Mouse (Mus musculus) neural tube, embryonic 13.5 days (tissue): Measurements from ENCODE around the gene App. TPM values are rescaled to one million over a fixed set of nuclear protein-coding genes. Genes with fewer than 3 reads are reported as not detected.
A peak's percentile ranks its signal among the peaks of the same experiment; 100 is the strongest.

Experiments used
- ATAC-seq: fragments of 200-750 bp; cut with Nextera tagmentation; 2 replicates; pipeline ENCODE4 v1.8.0; 2017; ENCODE audit warnings: low read depth, mild to moderate bottlenecking, moderate TSS enrichment, moderate library complexity
- H3K27ac ChIP-seq: fragments of 300-500 bp; sonication (generic); replicated peaks from 2 replicates; pipeline ENCODE4 v1.5.1; 2015; ENCODE audit warnings: moderate library complexity, mild to moderate bottlenecking, inconsistent platforms
- H3K27me3 ChIP-seq: fragments of 300-500 bp; sonication (generic); 2 replicates; pipeline ENCODE4 v1.6.1; 2015; ENCODE audit warnings: mild to moderate bottlenecking, inconsistent platforms
- H3K36me3 ChIP-seq: fragments of 300-500 bp; sonication (generic); 2 replicates; pipeline ENCODE4 v1.6.1; 2015; ENCODE audit warnings: mild to moderate bottlenecking, inconsistent platforms
- H3K4me1 ChIP-seq: fragments of 300-500 bp; sonication (generic); replicated peaks from 2 replicates; pipeline ENCODE4 v1.6.1; 2015; ENCODE audit warnings: inconsistent platforms
- H3K4me2 ChIP-seq: fragments of 300-500 bp; sonication (generic); 2 replicates; pipeline ENCODE4 v1.6.1; 2015; ENCODE audit warnings: inconsistent platforms, mild to moderate bottlenecking, moderate library complexity
- H3K4me3 ChIP-seq: fragments of 300-500 bp; sonication (generic); 2 replicates; pipeline ENCODE4 v1.5.1; 2015; ENCODE audit warnings: mild to moderate bottlenecking, inconsistent platforms
- H3K9ac ChIP-seq: fragments of 300-500 bp; sonication (generic); 2 replicates; pipeline ENCODE4 v1.6.1; 2015; ENCODE audit warnings: moderate library complexity, mild to moderate bottlenecking, inconsistent platforms
- H3K9me3 ChIP-seq: fragments of 300-500 bp; sonication (generic); 2 replicates; pipeline ENCODE4 v1.6.1; 2016; ENCODE audit warnings: inconsistent platforms
- WGBS: fragments of 180-500 bp; shearing (Covaris S2); methylation state at CpG from one replicate; pipeline ENCODE4 v1.1.7; 2015; 5-methylcytosine and 5-hydroxymethylcytosine counted together
- polyA plus RNA-seq: library from polyadenylated mRNA; unstranded; fragments of >200 nt; fragmentation: Nextera tagmentation; extraction: Ambion mirVana; gene quantifications from 2 replicates; pipeline ENCODE4 v1.2.1, GENCODE M21; 2015

Gene App
- polyA plus RNA-seq, 1 experiment from 2014 or later: 388 TPM

- H3K4me3 ChIP-seq: no peak overlapping the region
- no peak overlapping the region for H3K27ac ChIP-seq
- 95% methylated on average over 1 of the region's 1 CpGs for WGBS
- no peak overlapping the region for H3K4me2 ChIP-seq
- H3K36me3 ChIP-seq: peaks cover 13% of the 10 kb centered on the region
- ATAC-seq: no peak
- no peak overlapping the region for H3K9ac ChIP-seq
- H3K4me1 ChIP-seq: peaks cover 30% of the 10 kb centered on the region
- H3K9me3 ChIP-seq: no peaks in the 10 kb centered on the region
- H3K27me3 ChIP-seq: no peaks in the 10 kb centered on the region
Measured at GRCm38 (mm10) chr16:85114742-85115141, 58.8 kb downstream of the App start.

GRCm38 (mm10) chr16:85113941-85114340 is 59.6 kb downstream of the App start:
- no peak for ATAC-seq
- no peaks in the 10 kb centered on the region for H3K9me3 ChIP-seq
- H3K36me3 ChIP-seq: peaks cover 5% of the 10 kb centered on the region
- no peaks in the 10 kb centered on the region for H3K27me3 ChIP-seq
- H3K4me2 ChIP-seq: no peak overlapping the region
- H3K4me1 ChIP-seq: peaks cover 32% of the 10 kb centered on the region
- WGBS: 93% methylated on average over 2 of the region's 2 CpGs
- no peak overlapping the region for H3K4me3 ChIP-seq
- H3K27ac ChIP-seq: no peak overlapping the region
- H3K9ac ChIP-seq: no peak overlapping the region

GRCm38 (mm10) chr16:85112254-85112653 is 61.3 kb downstream of the App start:
- Histone ChIP-seq H3K9me3 (no peaks in the 10 kb centered on the region), H3K4me1 (peaks cover 36% of the 10 kb centered on the region), H3K4me2 (no peak overlapping the region), H3K36me3 (no peaks in the 10 kb centered on the region), H3K27ac (no peak overlapping the region), H3K27me3 (no peaks in the 10 kb centered on the region), H3K4me3 (no peak overlapping the region), H3K9ac (no peak overlapping the region)
- WGBS: 71% methylated on average over 2 of the region's 2 CpGs
- no peak for ATAC-seq

- H3K36me3 ChIP-seq: no peaks in the 10 kb centered on the region
- WGBS: 47% methylated on average over 13 of the region's 13 CpGs
- H3K9me3 ChIP-seq: no peaks in the 10 kb centered on the region
- no peak overlapping the region for H3K4me3 ChIP-seq
- H3K4me2 ChIP-seq: 0 out of 2 replicates have a peak overlapping the region, but pooled peaks have one; percentile 2
- H3K9ac ChIP-seq: no peak overlapping the region
- peak; percentile 42; the same call in 1 of the 2 replicates for ATAC-seq
- H3K27ac ChIP-seq: peak overlapping the region; percentile 69
- peaks cover 51% of the 10 kb centered on the region for H3K4me1 ChIP-seq
- no peaks in the 10 kb centered on the region for H3K27me3 ChIP-seq
Measured at GRCm38 (mm10) chr16:85110428-85110827, 63.1 kb downstream of the App start.

GRCm38 (mm10) chr16:85108486-85108885 is 65.1 kb downstream of the App start:
- H3K27me3 ChIP-seq: no peaks in the 10 kb centered on the region
- H3K4me1 ChIP-seq: peaks cover 58% of the 10 kb centered on the region
- 81% methylated on average over 7 of the region's 7 CpGs for WGBS
- H3K27ac ChIP-seq: no peak overlapping the region
- no peak for ATAC-seq
- H3K36me3 ChIP-seq: no peaks in the 10 kb centered on the region
- no peak overlapping the region for H3K9ac ChIP-seq
- no peaks in the 10 kb centered on the region for H3K9me3 ChIP-seq
- H3K4me3 ChIP-seq: no peak overlapping the region
- H3K4me2 ChIP-seq: no peak overlapping the region

GRCm38 (mm10) chr16:85106644-85107323 is 66.8 kb downstream of the App start:
- Histone ChIP-seq H3K4me3 (no peak overlapping the region), H3K9me3 (no peaks in the 10 kb centered on the region), H3K27ac (peak overlapping the region; percentile 72), H3K4me2 (peak overlapping the region; percentile 23), H3K36me3 (peaks cover 11% of the 10 kb centered on the region; the same call in 1 of the 2 replicates), H3K9ac (0 out of 2 replicates have a peak overlapping the region, but pooled peaks have one; percentile 17), H3K27me3 (no peaks in the 10 kb centered on the region), H3K4me1 (peaks cover 59% of the 10 kb centered on the region)
- WGBS: 27% methylated on average over 9 of the region's 9 CpGs
- ATAC-seq: peak; percentile 68

- WGBS: 54% methylated on average over 4 of the region's 4 CpGs
- H3K4me1 ChIP-seq: peaks cover 58% of the 10 kb centered on the region
Measured at GRCm38 (mm10) chr16:85105603-85106002, 68.0 kb downstream of the App start.

GRCm38 (mm10) chr16:85103116-85103787 is 70.3 kb downstream of the App start:
- no peak for ATAC-seq
- no peaks in the 10 kb centered on the region for H3K27me3 ChIP-seq
- H3K4me2 ChIP-seq: no peak overlapping the region
- H3K36me3 ChIP-seq: peaks cover 21% of the 10 kb centered on the region; the same call in 1 of the 2 replicates
- WGBS: 87% methylated on average over 13 of the region's 13 CpGs
- no peak overlapping the region for H3K4me3 ChIP-seq
- no peak overlapping the region; the same call in 1 of the 2 replicates for H3K27ac ChIP-seq
- peaks cover 52% of the 10 kb centered on the region for H3K4me1 ChIP-seq
- H3K9ac ChIP-seq: no peak overlapping the region
- H3K9me3 ChIP-seq: no peaks in the 10 kb centered on the region

More at GRCm38 (mm10) chr16:85105603-85106002, 68.0 kb downstream of the App start:
- Histone ChIP-seq H3K9me3 (no peaks in the 10 kb centered on the region), H3K27ac (no peak overlapping the region; the same call in 1 of the 2 replicates), H3K4me3 (no peak overlapping the region), H3K27me3 (no peaks in the 10 kb centered on the region), H3K4me2 (no peak overlapping the region), H3K9ac (no peak overlapping the region), H3K36me3 (peaks cover 16% of the 10 kb centered on the region; the same call in 1 of the 2 replicates)
- ATAC-seq: no peak

GRCm38 (mm10) chr16:85101544-85101943 is 72.0 kb downstream of the App start:
- no peak for ATAC-seq
- H3K9ac ChIP-seq: no peak overlapping the region
- peaks cover 28% of the 10 kb centered on the region for H3K36me3 ChIP-seq
- H3K27me3 ChIP-seq: no peaks in the 10 kb centered on the region
- no peak overlapping the region for H3K4me2 ChIP-seq
- no peak overlapping the region for H3K4me3 ChIP-seq
- no peak overlapping the region for H3K27ac ChIP-seq
- peaks cover 47% of the 10 kb centered on the region for H3K4me1 ChIP-seq
- no peaks in the 10 kb centered on the region for H3K9me3 ChIP-seq
- 89% methylated on average over 3 of the region's 3 CpGs for WGBS

GRCm38 (mm10) chr16:85100806-85101205 is 72.8 kb downstream of the App start:
- H3K4me3 ChIP-seq: no peak overlapping the region
- peaks cover 28% of the 10 kb centered on the region for H3K36me3 ChIP-seq
- H3K27ac ChIP-seq: no peak overlapping the region; the same call in 1 of the 2 replicates
- ATAC-seq: no peak
- no peak overlapping the region for H3K4me2 ChIP-seq
- H3K4me1 ChIP-seq: peaks cover 47% of the 10 kb centered on the region
- H3K9ac ChIP-seq: no peak overlapping the region
- H3K9me3 ChIP-seq: no peaks in the 10 kb centered on the region
- H3K27me3 ChIP-seq: no peaks in the 10 kb centered on the region
- 27% methylated on average over 3 of the region's 3 CpGs for WGBS

- Histone ChIP-seq H3K9ac (no peak overlapping the region), H3K27ac (no peak overlapping the region), H3K4me3 (no peak overlapping the region), H3K4me1 (peaks cover 47% of the 10 kb centered on the region), H3K27me3 (no peaks in the 10 kb centered on the region), H3K36me3 (peaks cover 28% of the 10 kb centered on the region), H3K9me3 (no peaks in the 10 kb centered on the region), H3K4me2 (no peak overlapping the region)
- ATAC-seq: no peak
- WGBS: 69% methylated on average over 7 of the region's 7 CpGs
Measured at GRCm38 (mm10) chr16:85099487-85099886, 74.1 kb downstream of the App start.

GRCm38 (mm10) chr16:85099044-85099443 is 74.5 kb downstream of the App start:
- Histone ChIP-seq H3K4me1 (peaks cover 47% of the 10 kb centered on the region), H3K27ac (no peak overlapping the region)
- 72% methylated on average over 7 of the region's 7 CpGs for WGBS

More at GRCm38 (mm10) chr16:85099044-85099443, 74.5 kb downstream of the App start:
- Histone ChIP-seq H3K9me3 (no peaks in the 10 kb centered on the region), H3K4me2 (no peak overlapping the region), H3K27me3 (no peaks in the 10 kb centered on the region), H3K4me3 (no peak overlapping the region), H3K36me3 (peaks cover 28% of the 10 kb centered on the region), H3K9ac (no peak overlapping the region)
- no peak for ATAC-seq
